Comparison of ENCODE assay signal across 23 mouse cellular contexts in the genomic region with DNA sequence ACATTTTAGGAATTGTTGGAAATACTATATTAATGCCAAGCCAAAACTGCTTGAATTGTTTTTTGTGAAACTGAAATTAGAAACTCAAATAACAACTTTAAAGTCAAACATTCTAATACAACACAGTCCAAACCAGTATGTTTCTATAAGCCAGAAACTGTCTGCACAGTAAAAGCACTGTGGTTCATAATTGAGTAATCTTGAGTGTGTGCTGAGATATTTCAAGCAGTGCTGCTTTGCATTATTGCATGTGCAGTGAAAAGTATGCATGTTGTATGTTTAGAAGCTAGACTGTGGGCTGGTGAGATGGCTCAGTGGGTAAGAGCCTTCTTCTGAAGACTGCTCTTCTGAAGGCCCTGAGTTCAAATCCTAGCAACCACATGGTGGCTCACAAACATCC. TPM values are rescaled to one million over a fixed set of nuclear protein-coding genes. Genes with fewer than 3 reads are reported as not detected.
"Had no signal": no experiment of that assay in that cellular context is flagged by ENCODE, and none has a peak within 500 bp of the region (broad histone marks: within the 10 kb centered on the region; RNA-seq: fewer than 3 reads in every experiment).

No protein-coding gene starts in this region.

- H3K9ac ChIP-seq: neural tube, embryonic 13.5 days; neural tube, embryonic 15.5 days; stomach, embryonic 15.5 days had no signal

- H3K4me3 ChIP-seq: neural tube, embryonic 13.5 days; neural tube, embryonic 15.5 days; stomach, embryonic 15.5 days had no signal

- DNase-seq: retina, postnatal 1 day; right cerebral cortex, adult 18-20 months; right cerebral cortex, postnatal 14 days; right cerebral cortex, postnatal 25 days; right cerebral cortex, postnatal 4 days; spleen, adult 18-20 months; thymus, adult 18-20 months; thymus, adult 2 months; thymus, postnatal 14 days; thymus, postnatal 25 days; thymus, postnatal 36 days; thymus, postnatal 4 days had no signal

- H3K9me3 ChIP-seq: neural tube, embryonic 13.5 days; neural tube, embryonic 15.5 days; stomach, embryonic 15.5 days had no signal

- H3K4me2 ChIP-seq: neural tube, embryonic 13.5 days; neural tube, embryonic 15.5 days; stomach, embryonic 15.5 days had no signal

- H3K27me3 ChIP-seq: neural tube, embryonic 13.5 days; neural tube, embryonic 15.5 days; stomach, embryonic 15.5 days had no signal

- H3K27ac ChIP-seq: neural tube, embryonic 13.5 days; neural tube, embryonic 15.5 days; stomach, embryonic 15.5 days; stomach, postnatal 0 days had no signal

- H3K36me3 ChIP-seq: neural tube, embryonic 15.5 days had no signal

RNA-seq across cellular contexts. Expression of a gene that starts 47.7 kb away (rescaled TPM):
- polyA plus RNA-seq: neural tube, embryonic 13.5 days; neural tube, embryonic 14.5 days; small intestine, adult 2 months; stomach, embryonic 14.5 days; stomach, embryonic 15.5 days; stomach, embryonic 16.5 days; stomach, postnatal 0 days; testis, adult 2 months; thymus, adult 2 months; thymus, postnatal 0 days; urinary bladder, adult 2 months had no signal
